Mouse (Mus musculus) brain, embryonic 14.5 days (tissue): ENCODE measurements around the gene Chil5.

Source experiments
- CTCF ChIP-seq: fragments of 200-500 bp; IDR thresholded peaks from 2 replicates; pipeline ENCODE4 v1.5.1; 2012; ENCODE audit warnings: inconsistent platforms, mild to moderate bottlenecking, moderate library complexity, borderline replicate concordance; ENCODE audit not compliant: insufficient read depth, insufficient read length; ENCODE audit errors: extremely low read depth
- POLR2A ChIP-seq: fragments of 200-500 bp; IDR thresholded peaks from 2 replicates; pipeline ENCODE4 v1.6.1; 2012; ENCODE audit warnings: mild to moderate bottlenecking, inconsistent platforms, borderline replicate concordance; ENCODE audit not compliant: poor library complexity, insufficient read depth, insufficient read length, severe bottlenecking; ENCODE audit errors: extremely low read depth

- TF ChIP-seq POLR2A (no peak), CTCF (no peak)
Observed at GRCm38 (mm10) chr3:106074824-106075223, 42.2 kb upstream of the Chil5 start.
